Mouse (Mus musculus): ENCODE results near the gene Krt9.

- TF ChIP-seq CTCF (IDR thresholded peaks at IDR 0.05 in 2 of 3, conservative IDR thresholded peaks at IDR 0.05 in 1 of 3; ENCODE audit: control insufficient read depth in 1 of 3, insufficient read depth in 1 of 3, low read depth in 2 of 3, low read length in 3 of 3, poor library complexity in 1 of 3, severe bottlenecking in 1 of 3) (no peak), USF1 (IDR thresholded peaks at IDR 0.05; ENCODE audit: low read depth, low read length) (no peak), POLR2A (IDR thresholded peaks at IDR 0.05; ENCODE audit: control insufficient read depth in 1 of 2, insufficient read depth in 1 of 2, low read depth in 1 of 2, low read length in 2 of 2, poor library complexity in 1 of 2) (no peak), SIN3A (IDR thresholded peaks at IDR 0.05; ENCODE audit: low read length) (no peak), HCFC1 (IDR thresholded peaks at IDR 0.05; ENCODE audit: low read depth, low read length) (no peak), EP300 (IDR thresholded peaks at IDR 0.05; ENCODE audit: low read depth in 1 of 2, low read length in 2 of 2) (no peak), USF2 (IDR thresholded peaks at IDR 0.05; ENCODE audit: borderline replicate concordance in 1 of 2, insufficient read depth in 1 of 2, low read depth in 1 of 2, low read length in 2 of 2) (no peak), MAX (IDR thresholded peaks at IDR 0.05; ENCODE audit: low read length) (no peak), MEF2A (IDR thresholded peaks at IDR 0.05; ENCODE audit: extremely low read depth, insufficient replicate concordance, low read depth, low read length, poor library complexity, severe bottlenecking) (no peak), RAD21 (IDR thresholded peaks at IDR 0.05; ENCODE audit: low read depth, low read length) (no peak), JUND (IDR thresholded peaks at IDR 0.05; ENCODE audit: low read depth, low read length) (no peak), RCOR1 (IDR thresholded peaks at IDR 0.05; ENCODE audit: low read depth, low read length) (no peak), ZKSCAN1 (IDR thresholded peaks at IDR 0.05; ENCODE audit: low read depth, low read length) (no peak)
Measured at GRCm38 (mm10) chr11:100203448-100203847, 10.4 kb upstream of the Krt9 start.

Data from MEL (cell line).